Mouse (Mus musculus) megakaryocyte, embryonic 14.5 days (primary cell): ENCODE data around the gene Pla2g4a.

ENCODE experiments used
- FLI1 ChIP-seq: IDR thresholded peaks from 2 replicates; pipeline ENCODE4 v1.6.1; 2012; ENCODE audit warnings: low read length, inconsistent platforms, mixed read lengths
- GATA1 ChIP-seq: IDR thresholded peaks from 3 replicates; pipeline ENCODE4 v1.6.1; 2012; ENCODE audit warnings: mixed read lengths, low read length, inconsistent platforms, borderline replicate concordance

DNA sequence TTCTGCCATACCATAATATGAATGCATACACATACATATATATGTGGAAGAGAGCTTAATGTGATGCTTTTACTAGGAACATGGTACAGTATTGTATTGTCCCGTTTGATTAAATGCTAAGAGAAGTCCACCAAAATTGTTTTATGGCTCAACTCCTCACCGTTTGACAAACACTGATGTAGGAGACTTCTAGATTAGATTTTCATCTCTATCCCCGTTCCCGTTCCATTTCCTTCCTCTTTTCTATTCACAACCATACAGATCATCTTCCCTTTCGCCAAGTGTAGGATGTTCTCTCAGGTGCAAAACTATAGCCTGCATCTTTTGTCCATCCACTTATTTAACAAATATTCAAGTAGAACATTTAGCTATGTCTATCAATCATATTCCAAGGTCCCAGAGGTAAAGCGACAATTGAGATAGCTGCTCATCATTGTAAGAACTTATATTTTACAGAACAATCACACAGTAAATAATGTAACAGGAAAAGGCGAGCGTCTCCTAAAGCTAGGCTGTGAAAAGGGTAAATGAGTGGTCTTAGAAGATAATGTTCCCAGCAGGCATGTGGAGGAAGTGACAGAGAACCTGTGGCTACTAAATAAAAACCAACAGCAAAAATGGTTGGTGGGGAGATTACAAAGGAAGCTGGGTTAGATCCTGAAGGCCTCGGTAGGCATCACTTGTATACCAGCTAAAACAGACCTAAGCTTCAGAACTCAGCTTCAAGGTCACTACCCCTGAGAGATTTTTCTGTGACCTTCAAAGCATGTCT is 21.6 kb downstream of the Pla2g4a start:
- TF ChIP-seq GATA1, result no peak
- no peak for TF ChIP-seq FLI1
